Mouse (Mus musculus) CD4-positive helper T cell, adult 2 months (primary cell): ENCODE measurements around the gene Zfpm1.

ENCODE experiments used
- DNase-seq: peaks from one replicate; pipeline ENCODE4 v3.0.0-alpha.2; 2012; ENCODE audit warnings: low read depth, missing footprints, low spot score

The Zfpm1 gene

DNA sequence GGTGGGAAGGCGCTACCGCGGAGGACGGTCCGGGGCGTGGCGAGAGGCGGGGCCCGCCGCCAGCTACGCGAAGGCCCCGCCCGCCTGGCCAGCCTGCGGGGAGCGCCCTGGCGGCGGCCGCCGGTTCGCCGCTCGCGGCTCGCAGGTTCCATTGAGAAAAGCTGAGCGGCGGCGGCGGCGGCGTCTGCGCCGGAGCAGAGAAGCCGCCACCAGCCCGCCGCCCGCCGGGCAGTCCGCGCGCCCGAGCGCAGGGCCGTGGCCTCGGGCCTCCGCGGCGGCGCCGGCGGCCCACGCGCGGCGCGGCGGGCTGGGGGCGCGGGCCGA lies at the start of gene Zfpm1:
Gene Zfpm1, plus strand, starts transcription at position 107 of the 324 bp plus-strand sequence.
- DNase-seq, result no peak

DNA sequence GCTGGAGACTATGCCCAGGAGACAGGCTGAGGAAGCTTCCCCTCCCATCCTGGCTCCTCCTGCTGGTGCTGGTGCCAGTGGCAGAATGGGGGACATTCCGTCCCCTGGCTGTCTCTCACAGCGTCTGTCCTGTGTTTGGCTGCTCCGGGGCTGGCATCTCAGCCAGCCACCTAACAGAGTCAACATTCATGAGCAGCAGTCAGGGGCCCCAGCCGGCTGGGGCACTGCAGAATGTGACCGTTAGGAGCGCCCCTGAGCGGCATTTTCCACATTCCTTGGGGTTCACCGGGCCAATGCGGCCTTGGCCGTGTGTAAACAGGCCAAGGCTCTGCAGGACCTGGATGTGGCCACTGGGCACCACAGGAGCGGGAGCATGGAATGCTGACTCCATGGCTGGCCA lies 47.9 kb upstream of the Zfpm1 start:
- no peak for DNase-seq

DNA sequence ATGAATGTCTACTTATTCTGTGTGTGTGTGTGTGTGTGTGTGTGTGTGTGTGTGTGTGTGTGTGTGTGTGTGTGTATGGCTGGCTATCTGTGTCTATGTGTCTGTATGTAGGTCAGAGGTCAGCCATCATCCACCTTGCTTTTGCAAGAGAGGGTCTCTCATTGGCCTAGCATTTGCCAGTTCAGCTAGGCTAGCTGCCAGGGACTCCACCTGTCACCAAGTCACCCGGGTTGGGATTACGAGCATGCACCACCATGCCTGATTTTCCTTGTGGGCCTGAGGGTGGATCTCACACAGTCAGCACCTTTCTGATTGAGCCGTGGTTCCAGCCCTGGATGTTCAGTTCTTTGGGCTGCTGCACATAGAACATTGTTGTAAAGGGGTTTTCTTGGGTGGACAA lies 45.4 kb upstream of the Zfpm1 start:
- no peak for DNase-seq

DNA sequence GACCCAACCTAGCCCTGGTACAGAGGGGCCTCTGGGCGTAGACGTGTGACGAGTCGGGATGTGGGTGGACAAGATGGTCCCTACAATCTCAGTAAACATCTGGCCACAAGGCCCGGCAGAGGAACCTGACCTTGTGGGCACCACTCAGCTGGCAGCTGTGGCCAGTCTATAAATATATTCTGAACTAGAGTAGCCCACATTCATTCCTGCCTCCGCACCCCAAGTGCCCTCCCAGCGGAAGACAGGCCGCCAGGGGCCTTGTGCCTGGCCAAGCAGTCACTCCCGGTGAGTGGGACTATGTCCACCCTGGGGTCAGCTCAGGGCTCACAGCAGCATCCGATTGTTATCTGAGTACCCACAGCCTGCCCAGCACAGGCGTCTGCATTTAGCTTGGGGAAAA lies 43.7 kb upstream of the Zfpm1 start:
- no peak for DNase-seq

DNA sequence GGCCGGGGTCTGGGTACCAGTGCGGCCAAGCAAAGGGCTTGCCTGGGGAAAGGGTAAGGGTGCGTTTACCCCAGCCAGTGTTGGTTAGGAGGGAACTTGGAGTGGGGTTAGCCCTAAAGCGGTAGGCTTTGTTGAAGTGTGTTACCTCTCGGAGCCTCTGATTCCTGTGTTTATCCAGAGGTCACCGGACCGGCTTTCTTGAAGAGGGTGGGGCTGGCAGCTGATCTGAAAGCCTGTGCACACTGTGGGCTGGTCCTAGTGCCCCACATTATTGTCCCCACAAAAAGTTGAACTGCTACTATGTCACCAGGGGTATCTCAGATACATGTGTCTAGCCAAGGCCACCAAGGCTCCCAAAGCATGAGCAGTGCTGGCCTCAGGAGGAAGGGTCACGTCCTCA lies 43.2 kb upstream of the Zfpm1 start:
- DNase-seq, result no peak

DNA sequence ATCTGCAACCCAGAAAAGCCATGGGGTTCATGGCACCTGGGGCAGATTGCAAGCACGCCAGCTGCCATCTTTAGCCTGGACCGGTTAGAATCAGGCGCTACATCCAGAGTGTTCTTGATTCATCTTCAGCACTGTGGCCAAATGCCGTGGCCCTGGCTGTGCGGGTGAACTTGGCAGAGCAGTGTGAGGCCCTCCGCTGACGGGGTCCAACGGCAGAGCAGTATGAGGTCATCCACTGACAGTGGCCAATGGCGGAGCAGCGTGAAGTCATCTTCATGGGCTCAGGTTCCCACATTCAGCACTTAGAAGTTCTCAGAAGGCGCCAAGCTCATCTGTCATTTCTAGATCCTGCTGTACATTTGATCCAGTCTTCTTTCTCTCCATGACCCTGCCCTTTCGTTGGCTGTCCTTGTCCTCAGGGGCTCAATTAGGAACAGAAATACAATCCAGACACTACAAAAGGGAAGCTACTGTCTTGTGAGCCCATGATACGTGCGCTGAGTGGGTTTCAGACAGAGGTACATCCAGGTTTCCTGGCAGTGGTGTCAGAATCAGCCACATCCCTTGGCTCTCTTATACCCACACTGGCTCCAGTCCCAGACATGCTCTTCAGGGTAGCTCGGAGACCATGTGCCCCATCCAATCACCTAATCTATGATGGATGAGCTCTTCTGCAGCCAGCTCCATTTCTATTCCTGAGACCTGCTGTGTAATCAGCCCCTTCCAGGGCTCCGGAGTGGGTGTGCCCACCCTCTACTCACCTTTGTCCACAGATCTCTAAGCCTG lies 41.5 kb upstream of the Zfpm1 start:
- DNase-seq, result no peak

DNA sequence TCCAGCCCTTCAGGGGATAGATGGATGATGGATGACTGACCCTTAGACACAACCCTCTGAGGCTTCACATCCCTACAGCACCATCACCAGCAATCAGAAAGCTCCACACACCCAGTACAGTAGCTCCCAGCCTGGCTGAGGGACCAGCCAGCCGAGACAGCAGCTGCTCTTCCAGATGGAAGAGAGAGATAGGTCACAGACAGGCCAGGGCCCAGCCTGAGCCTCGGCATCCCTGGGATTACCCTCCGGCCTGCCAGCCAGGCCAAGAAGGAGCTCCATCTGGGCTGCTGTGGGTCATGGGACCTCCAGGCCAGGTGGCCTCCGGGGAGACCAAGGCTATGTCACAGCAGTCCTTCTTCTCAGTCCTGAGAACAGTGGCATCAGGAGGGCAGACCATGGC lies 38.6 kb upstream of the Zfpm1 start:
- DNase-seq, result no peak

DNA sequence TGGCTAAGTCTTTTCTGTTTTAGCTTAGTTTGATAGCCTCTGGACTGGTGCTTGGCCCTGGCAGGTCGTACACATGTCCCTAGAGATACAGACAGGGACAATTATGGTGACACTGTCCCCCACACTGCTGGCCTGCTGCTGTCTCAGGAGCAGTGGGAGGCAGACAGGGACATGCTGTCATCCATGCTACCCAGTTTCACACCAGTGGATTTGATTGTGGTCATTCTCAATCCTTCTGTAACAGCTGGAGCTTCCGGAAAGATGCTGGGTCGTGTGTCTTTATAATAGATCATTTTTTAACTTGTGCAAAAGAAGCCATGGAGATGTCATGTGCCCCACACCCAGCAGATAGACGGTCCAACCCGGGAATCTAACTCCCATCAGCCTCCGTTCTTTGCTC lies 36.8 kb upstream of the Zfpm1 start:
- DNase-seq, result no peak

DNA sequence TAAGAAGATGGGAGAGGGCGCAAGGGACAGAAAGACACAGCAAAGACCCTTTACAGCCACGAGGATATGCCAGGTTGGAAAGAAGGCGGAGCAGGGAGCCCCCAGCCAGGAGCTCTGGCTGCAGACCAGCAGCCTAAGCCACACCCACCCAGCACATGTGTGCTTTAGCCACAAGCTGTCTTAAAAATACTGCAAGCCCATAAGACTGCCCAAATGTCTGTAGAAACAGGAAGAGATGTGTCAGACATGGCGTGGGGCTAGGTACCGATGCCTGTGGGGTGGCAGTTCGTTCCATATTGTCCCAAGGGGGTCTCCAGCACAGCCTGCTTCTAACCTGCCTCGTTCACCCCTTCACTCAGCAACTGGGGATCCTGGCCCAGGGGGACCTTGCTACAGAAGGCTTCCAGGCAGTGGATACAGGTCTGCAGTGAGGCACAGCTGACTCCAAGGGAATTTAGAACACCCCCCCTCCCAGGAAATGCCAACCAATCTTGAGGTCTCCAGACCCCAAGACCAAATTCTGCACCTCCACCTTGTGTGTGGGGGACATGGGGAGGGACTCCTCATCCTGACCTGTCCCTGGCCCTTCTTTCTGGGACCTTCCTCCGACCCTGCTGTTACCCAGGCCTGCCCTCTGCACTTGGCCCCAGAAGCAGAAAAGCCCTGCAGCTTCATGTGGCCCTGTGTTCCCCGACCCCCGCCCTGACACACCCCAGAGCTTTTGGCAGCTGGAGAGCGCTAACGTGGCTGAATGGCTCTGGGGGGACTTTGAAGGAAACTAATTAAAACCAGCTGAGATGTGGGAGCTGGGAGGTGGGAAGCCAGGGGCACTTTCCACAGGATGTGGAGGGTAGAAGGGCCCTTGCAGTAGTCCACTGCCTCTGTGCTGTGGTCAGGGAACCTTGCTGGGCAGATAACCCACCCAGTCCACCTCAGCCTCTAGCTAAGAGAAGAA lies 35.4 kb upstream of the Zfpm1 start:
- no peak for DNase-seq

DNA sequence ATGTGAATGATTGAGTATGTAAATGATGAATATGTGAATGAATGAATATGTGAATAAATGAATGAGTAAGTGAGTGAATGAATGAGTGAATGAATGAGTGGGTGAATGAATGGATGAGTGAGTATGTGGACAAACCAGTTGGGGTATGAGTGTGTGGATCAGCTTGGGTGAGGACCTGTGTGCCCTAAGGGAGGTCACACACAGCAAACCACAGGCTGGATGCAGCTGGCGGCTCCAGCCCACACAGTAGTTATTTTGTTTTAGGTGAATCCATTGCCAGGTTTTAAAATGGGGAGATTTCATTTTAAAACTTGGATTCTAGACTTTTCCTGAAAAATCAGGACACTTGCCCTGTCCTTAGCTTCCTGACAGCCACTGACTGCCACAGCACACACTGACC lies 30.2 kb upstream of the Zfpm1 start:
- no peak for DNase-seq

DNA sequence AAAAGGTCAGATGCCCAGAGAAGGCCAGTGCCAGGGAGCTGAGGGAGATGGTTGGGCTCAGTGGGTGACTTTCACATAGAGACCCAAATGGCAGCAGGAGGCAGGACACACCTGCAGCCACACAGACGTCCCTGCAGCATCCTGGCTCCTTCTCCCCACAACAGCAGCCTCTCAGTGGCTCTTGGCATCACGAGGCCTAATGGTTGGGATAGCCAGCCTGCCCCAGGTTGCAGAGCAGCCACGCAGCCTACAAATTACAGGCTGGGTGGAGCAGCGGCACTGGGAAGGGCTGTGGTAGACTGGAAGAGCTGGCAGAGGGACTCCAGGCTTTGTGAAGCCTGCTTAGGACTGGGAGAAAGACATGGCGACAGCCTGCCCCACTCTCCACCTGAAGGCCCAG lies 29.6 kb upstream of the Zfpm1 start:
- DNase-seq, result no peak

DNA sequence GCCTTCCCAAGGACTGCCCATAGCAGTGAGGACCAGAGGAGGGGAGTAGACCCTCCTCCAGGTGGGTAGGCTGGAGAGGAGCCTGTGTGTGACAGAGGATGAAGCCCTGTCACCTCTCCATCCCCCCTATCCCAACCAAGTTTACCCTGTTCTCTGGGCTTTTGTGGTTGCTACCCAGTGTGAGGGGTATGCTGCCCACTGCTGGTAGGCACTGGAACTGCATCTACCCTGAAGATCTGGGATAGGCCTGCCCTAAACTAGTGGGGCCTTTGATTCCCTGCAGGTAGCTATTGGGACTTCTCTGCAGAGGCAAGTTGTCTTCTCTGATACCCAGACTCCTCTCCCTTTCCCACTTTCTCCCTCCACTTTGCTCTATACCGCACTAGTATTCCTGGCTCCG lies 22.6 kb upstream of the Zfpm1 start:
- DNase-seq, result peak; percentile 56

DNA sequence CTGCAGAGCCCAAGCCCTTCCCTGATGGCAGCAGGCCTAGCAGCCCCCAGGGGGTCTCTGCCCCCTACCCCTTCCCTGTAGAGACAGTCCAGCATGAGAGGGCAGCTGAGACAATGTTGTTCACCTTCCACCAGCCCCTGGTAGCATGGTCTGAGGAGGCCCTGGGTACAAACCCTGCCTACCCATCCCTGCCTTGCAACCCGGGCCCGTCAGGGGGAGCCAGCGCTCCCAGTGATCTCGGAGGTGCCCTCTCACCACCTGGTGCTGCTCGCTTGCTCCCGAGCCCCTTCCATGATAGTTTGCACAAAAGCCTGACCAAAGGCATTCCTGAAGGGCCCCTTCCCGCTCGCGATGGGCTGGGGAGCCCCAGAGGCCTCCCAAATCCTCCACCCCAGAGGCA lies 21.2 kb upstream of the Zfpm1 start:
- DNase-seq, result no peak

DNA sequence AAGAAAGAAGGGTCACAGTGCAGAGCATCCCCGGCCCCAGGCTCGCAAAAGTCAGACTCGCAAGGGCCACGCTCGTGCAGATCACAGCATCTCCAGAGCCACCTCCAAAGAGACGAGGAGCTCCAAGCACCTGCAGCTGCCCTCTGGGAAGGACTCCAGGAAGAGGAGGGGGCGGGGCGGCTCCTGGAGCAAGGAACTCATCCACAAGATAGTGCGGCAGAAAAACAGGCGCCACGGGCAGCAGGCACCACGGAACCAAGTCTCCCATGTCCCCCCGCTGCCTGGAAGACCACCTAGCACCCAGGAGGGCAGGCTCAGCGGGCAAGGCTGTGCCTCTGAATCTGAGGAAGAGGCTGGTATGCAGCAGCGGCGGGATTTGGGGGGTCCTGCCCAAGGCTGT lies 19.1 kb upstream of the Zfpm1 start:
- DNase-seq, result no peak

DNA sequence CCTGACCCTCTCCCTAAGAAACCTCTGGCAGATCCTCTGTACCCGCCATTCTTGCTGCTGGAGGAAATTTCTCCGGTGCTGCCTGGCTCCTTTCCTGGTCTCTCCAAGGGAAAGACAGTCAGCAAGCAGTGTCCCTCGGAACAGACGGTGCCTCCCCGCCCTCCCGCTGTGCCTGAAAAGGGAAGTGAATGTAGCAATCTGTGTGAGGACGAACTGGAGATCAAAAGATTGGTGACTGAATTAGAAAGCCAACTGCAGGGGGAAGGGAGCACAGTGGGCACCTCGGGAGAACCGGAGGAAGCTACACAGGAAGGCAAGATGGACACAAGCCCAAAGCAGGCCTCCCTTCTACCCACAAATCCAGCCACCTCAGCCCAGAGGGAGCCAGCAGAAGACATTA lies 17.7 kb upstream of the Zfpm1 start:
- DNase-seq, result no peak

DNA sequence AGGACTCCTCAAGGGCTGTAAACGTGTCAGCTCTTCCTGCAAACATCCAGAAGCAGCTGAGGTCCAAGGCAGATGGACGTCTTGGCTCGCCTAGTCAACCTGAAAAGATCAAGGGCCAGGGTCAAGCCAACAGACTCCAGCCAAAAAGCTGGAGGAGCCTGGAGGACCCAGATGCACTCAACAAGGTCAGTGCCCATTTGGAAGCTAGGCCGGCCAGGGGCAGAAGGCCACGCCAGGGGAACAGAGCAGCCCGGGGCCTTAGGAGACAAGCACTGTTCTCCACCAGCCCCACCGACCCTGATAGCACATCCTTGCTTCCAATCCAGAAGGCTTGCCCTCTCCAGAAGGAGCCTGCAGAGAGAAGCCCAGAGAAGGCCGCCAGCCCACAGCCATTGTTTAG lies 16.4 kb upstream of the Zfpm1 start:
- DNase-seq, result no peak

DNA sequence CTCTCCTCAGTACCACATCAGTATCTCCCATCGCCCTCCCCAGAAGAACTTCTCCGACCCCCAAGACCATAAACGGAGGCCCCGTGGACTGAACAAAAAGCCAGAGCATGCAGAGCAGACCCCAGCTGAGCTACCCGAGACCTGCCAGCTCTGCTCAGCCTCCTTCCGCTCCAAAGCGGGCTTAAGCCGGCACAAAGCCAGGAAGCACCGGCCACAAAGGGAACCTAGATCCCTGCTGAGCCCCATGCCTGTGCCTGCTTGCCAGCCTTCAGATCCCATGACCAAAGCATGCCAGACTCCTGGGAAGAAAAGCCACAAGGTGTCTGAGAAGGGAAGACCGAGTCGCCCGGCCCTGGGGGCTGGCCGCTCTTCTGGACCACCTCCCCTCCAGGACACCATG lies 15.1 kb upstream of the Zfpm1 start:
- DNase-seq, result no peak

DNA sequence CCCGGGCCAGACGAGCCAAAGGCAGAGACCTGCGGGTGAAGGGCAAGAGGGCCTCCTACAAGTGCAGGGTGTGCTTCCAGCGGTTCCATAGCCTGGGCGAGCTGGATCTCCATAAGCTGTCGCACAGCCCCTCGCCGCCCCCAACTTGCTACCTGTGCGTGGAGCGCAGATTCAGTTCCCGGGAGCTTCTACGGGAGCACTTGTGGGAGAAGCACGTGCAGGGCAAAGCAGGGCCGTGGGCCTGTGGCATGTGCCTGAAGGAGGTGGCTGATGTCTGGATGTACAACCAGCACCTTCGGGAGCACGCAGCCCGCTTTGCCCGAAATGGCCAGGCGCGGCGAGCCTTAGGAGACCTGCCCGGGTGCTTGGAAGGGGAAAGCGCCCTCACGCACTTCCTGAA lies 13.1 kb upstream of the Zfpm1 start:
- DNase-seq, result no peak

DNA sequence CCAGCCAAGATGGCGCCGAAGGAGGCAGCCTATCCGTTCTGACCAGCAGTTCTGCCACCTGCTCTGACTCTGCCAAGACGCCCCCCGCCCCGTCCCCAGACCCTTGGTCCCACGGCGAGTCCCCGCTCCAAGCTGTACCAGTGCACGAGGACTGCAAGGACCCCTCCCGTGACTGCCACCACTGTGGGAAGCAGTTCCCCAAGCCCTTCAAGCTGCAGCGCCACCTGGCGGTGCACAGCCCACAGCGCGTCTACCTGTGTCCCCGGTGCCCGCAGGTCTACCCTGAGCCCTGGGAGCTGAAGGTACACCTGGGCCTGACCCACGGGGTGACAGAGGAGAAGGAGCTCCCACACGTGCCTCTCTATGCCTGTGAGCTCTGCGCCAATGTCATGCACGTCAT lies 12.5 kb upstream of the Zfpm1 start:
- DNase-seq, result peak; percentile 74

DNA sequence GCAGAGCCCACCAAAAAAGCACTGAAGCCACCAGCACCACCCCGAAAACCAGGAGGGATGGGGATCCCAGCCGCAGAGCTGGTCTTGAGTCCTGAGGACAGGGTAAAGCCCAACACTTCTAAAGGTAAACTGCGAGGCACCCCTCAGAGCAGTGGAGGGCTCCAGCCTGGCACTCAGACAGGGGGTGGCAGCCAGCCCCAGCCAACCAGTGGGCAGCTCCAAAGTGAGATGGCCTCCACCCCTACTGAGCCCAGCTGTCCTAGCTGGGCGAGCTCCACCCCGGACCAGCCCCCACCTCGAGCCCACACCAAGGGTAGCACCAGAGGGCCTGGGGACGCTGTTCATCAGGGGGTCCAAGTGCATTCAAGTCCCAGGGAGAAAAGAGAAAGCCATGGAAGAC lies 11.4 kb upstream of the Zfpm1 start:
- DNase-seq, result no peak

DNA sequence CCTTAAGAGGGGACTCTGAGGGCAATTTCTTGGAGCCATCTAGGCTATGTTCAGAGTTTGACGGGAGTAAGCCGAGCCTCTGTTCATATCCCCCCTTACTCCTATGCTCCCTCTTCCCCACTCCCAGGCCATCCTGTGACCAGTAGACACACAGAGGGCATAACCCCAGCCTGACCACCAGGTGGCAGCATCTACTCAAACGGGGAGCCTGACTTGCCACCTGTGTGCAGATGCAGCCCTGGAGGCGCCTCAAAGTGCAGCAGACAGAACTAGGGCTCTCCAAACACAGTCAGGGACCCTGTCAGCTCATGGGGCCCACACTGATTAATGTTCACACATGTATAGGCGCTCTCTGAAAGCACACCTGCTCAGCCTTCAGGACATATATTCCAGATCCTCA lies 8.8 kb upstream of the Zfpm1 start:
- DNase-seq, result peak; percentile 84

DNA sequence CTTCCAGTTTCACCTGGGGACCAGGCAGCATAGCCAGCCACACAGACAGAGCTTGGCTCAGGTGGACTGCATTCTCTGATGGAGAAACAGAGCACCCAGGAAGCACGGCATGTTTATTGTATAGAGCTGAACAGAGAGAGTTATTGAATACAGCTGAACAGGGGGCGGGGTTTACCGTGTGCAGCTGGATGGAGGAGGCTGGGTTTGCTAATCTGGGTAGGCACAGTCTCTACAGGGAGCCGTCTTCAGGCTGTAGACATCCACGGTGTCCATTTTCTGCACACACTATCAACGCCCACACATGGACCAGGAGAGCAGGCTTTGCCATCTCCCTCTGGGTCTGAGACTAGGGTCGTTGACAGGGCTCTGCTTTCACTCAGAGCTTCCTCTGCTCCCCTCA lies 8.1 kb upstream of the Zfpm1 start:
- DNase-seq, result no peak
